Mouse (Mus musculus) stomach, postnatal 0 days (tissue): ENCODE measurements at regions not wholly inside any gene's neighbourhood (a gene's known extent, or its start where the extent isn't known, plus 50 kb on each side); places are given as distances from the start of the nearest gene placed in this dataset.

ENCODE experiments used
- CTCF ChIP-seq: IDR thresholded peaks from 2 replicates; pipeline ENCODE4 v1.5.1; 2016; ENCODE audit warnings: antibody characterized with exemption, low read depth, mild to moderate bottlenecking, moderate library complexity
- EP300 ChIP-seq: optimal IDR thresholded peaks from 2 replicates; pipeline ENCODE3; 2016; ENCODE audit warnings: antibody characterized with exemption

DNA sequence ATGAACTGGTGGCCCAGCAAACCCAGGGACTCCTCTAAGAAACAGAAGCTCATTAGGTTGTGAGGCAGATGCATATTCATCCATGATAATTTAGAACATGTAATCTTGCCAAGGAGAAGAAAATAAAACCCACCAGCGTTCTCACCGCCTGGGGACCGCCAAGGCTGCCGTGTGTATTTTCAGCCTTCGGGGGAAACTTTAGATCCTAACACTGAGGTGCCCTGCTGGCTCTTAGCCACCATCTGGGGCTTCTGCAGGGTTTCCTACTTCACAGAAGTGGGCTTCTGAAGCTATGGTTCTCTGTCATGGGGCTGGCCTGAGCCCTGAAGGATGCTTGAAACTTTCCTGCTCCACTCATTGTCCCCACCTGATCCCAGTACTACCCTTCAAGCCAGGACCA is 90.8 kb upstream of the Kcng1 start:
- TF ChIP-seq CTCF (no peak), EP300 (no peak)
